Mouse (Mus musculus) lung, postnatal 0 days (tissue): Measurements from ENCODE around the gene Gcfc2. TPM values are rescaled to one million over a fixed set of nuclear protein-coding genes. Genes with fewer than 3 reads are reported as not detected.
A peak's percentile ranks its signal among the peaks of the same experiment; 100 is the strongest.

ENCODE experiments used
- ATAC-seq: fragments of 200-750 bp; cut with Nextera tagmentation; 2 replicates; pipeline ENCODE4 v1.8.0; 2017; ENCODE audit warnings: moderate library complexity
- DNase-seq: peaks from one replicate; pipeline ENCODE4 v3.0.0-alpha.2; 2016; ENCODE audit warnings: low spot score
- H3K27ac ChIP-seq: fragments of 300-500 bp; sonication (generic); 2 replicates; pipeline ENCODE4 v1.5.1; 2014; ENCODE audit warnings: antibody characterized with exemption, mild to moderate bottlenecking, low read length, mixed read lengths
- H3K27me3 ChIP-seq: fragments of 300-500 bp; sonication (generic); replicated peaks from 2 replicates; pipeline ENCODE4 v1.6.1; 2014; ENCODE audit warnings: low read length, mixed read lengths; ENCODE audit not compliant: insufficient read depth
- H3K36me3 ChIP-seq: fragments of 300-500 bp; sonication (generic); 2 replicates; pipeline ENCODE4 v1.6.1; 2014; ENCODE audit warnings: low read length, mixed read lengths; ENCODE audit not compliant: insufficient read depth
- H3K4me1 ChIP-seq: fragments of 300-500 bp; sonication (generic); 2 replicates; pipeline ENCODE4 v1.6.1; 2014; ENCODE audit warnings: antibody characterized with exemption, low read depth, low read length, mixed read lengths; ENCODE audit not compliant: insufficient read depth
- H3K4me2 ChIP-seq: fragments of 300-500 bp; sonication (generic); replicated peaks from 2 replicates; pipeline ENCODE4 v1.6.1; 2014; ENCODE audit warnings: low read depth, mild to moderate bottlenecking, low read length, moderate library complexity, mixed read lengths
- H3K4me3 ChIP-seq: fragments of 300-500 bp; sonication (generic); 2 replicates; pipeline ENCODE4 v1.5.1; 2014; ENCODE audit warnings: low read depth, low read length
- H3K9ac ChIP-seq: fragments of 300-500 bp; sonication (generic); replicated peaks from 2 replicates; pipeline ENCODE4 v1.6.1; 2014; ENCODE audit warnings: low read depth, mild to moderate bottlenecking
- H3K9me3 ChIP-seq: fragments of 300-500 bp; sonication (generic); 2 replicates; pipeline ENCODE4 v1.6.1; 2016; ENCODE audit warnings: low read length, mixed read lengths
- CTCF ChIP-seq: IDR thresholded peaks from 2 replicates; pipeline ENCODE4 v1.5.1; 2016; ENCODE audit warnings: antibody characterized with exemption, mild to moderate bottlenecking
- EP300 ChIP-seq: IDR thresholded peaks from 2 replicates; pipeline ENCODE4 v1.6.1; 2016; ENCODE audit warnings: antibody characterized with exemption, mild to moderate bottlenecking, control low read depth
- WGBS: fragments of 180-500 bp; shearing (Covaris S2); extraction: QIAGEN DNeasy Blood & Tissue Kit; methylation state at CpG from one replicate; pipeline ENCODE4 v1.1.7; 2014; 5-methylcytosine and 5-hydroxymethylcytosine counted together
- polyA plus RNA-seq: library from polyadenylated mRNA; unstranded; fragments of >200 nt; fragmentation: Nextera tagmentation; extraction: Ambion mirVana; gene quantifications from 2 replicates; pipeline ENCODE4 v1.2.1, GENCODE M21; 2015

The Gcfc2 gene
- polyA plus RNA-seq, 1 experiment from 2014 or later: 2.5 TPM

DNA sequence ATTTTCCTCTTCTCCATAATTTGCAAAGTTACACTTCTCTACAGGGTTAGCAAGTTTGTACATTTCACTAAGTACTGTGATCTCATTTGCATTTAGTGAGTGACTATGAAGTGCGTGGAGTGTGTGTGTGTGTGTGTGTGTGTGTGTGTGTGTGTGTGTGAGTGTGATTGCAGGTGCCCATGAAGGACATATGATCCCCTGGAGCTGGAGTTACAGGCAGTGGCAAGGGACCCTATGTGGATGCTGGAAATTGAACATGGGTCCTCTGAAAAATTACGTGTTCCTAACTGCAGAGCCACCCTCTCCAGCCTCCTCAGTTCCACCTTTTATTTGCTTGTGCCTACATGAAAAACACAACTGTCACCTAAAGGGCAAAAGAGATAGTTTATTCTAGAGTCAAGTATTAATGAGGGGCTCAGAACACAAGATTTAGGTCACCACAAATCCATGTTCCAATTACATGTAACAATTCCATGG lies 42.6 kb downstream of the Gcfc2 start:
- no peaks in the 10 kb centered on the region for H3K36me3 ChIP-seq
- H3K4me2 ChIP-seq: peak overlapping the region; percentile 75
- no peak for TF ChIP-seq EP300
- no peak for TF ChIP-seq CTCF
- no peak overlapping the region for H3K27ac ChIP-seq
- no peaks in the 10 kb centered on the region for H3K27me3 ChIP-seq
- ATAC-seq (peak; percentile 46), DNase-seq (no peak)
- H3K9me3 ChIP-seq: no peaks in the 10 kb centered on the region
- H3K4me1 ChIP-seq: no peaks in the 10 kb centered on the region
- 22% methylated on average over 2 of the region's 2 CpGs for WGBS
- no peak overlapping the region for H3K9ac ChIP-seq
- peak overlapping the region; percentile 88 for H3K4me3 ChIP-seq

DNA sequence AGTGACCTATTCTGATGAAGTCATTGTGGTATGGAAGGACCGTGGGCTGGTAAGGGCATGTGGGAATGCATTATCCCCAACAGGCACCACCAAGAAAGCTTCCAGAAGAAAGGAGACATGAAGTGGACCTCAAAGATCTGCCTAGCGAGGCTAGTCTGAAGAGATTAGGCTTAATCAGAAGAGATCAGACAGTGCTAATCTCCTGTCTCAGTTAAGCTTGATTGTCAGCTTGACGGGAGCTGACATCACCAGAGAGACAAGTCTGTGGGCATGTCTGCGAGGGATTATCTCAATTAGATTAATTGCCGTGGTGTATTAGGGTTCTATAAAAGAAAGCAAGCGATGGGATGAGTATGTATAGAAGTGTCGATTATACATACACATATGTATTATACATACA lies 47.7 kb downstream of the Gcfc2 start:
- Histone ChIP-seq H3K4me2 (no peak overlapping the region), H3K4me3 (no peak overlapping the region), H3K27ac (no peak overlapping the region), H3K27me3 (no peaks in the 10 kb centered on the region), H3K9me3 (no peaks in the 10 kb centered on the region), H3K4me1 (no peaks in the 10 kb centered on the region), H3K9ac (no peak overlapping the region), H3K36me3 (no peaks in the 10 kb centered on the region)
- DNase-seq (no peak), ATAC-seq (no peak)
- TF ChIP-seq EP300 (no peak), CTCF (no peak)
- 79% methylated on average over 7 of the region's 7 CpGs for WGBS

DNA sequence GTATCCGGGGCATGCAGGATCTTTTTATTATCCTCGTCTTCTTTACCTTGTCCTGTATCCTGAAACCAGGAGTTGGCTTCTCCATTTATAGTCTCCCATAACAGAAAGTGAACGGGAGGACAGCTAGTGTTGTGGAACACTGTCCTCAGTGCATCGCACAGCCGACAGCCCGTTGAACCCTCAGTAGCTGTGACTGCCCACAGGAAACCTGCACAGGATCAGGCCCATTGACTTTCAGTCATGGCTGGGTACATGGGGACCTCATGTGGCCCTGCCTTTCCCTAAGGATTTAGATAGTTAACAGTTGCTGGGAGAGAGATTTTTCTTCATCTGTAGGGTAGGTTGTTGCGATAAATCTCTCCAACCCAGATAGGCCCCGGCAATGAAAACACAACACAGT lies 49.1 kb downstream of the Gcfc2 start:
- Histone ChIP-seq H3K9ac (no peak overlapping the region), H3K36me3 (no peaks in the 10 kb centered on the region), H3K4me1 (no peaks in the 10 kb centered on the region), H3K27me3 (no peaks in the 10 kb centered on the region), H3K27ac (no peak overlapping the region), H3K9me3 (no peaks in the 10 kb centered on the region), H3K4me2 (no peak overlapping the region), H3K4me3 (no peak overlapping the region)
- 83% methylated on average over 8 of the region's 8 CpGs for WGBS
- DNase-seq (no peak), ATAC-seq (no peak)
- TF ChIP-seq EP300: no peak

DNA sequence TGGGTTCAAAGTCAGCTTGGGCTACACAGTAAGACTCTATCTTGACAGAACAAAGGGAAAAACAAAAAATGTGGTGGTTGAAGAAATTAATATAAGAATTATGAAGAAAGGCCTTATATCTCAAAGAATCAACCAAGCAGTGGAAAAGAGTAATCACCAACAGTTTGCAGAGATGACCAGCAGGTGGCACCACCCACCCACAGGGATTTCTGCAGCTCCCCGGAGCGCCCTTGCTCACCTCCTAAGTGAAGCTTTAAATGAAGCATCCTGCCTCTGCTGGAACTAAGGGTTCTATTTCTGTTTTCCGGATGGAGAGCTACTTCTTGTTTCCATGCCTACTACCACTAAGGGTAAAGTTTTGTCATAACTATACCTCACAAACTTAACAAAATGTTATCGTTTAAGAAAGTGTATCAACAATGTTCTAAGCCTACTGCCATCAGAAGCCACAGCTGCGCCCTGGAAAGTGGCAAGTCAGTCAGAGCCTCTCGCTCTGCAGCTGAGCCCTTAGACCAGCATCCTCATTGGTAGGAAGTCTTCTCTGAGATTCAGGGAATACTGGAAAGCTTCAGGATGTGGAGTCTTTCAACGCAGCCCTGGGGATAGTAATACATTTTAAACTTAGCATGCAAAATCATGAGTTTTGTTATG lies 52.6 kb downstream of the Gcfc2 start:
- no peak overlapping the region for H3K4me3 ChIP-seq
- H3K27ac ChIP-seq: no peak overlapping the region
- H3K27me3 ChIP-seq: no peaks in the 10 kb centered on the region
- WGBS: 30% methylated on average over 7 of the region's 7 CpGs
- H3K9ac ChIP-seq: no peak overlapping the region
- no peaks in the 10 kb centered on the region for H3K4me1 ChIP-seq
- ATAC-seq (peak; percentile 71), DNase-seq (peak; percentile 78)
- TF ChIP-seq CTCF: peak; percentile 92
- TF ChIP-seq EP300: no peak
- H3K9me3 ChIP-seq: no peaks in the 10 kb centered on the region
- H3K36me3 ChIP-seq: no peaks in the 10 kb centered on the region
- no peak overlapping the region for H3K4me2 ChIP-seq

DNA sequence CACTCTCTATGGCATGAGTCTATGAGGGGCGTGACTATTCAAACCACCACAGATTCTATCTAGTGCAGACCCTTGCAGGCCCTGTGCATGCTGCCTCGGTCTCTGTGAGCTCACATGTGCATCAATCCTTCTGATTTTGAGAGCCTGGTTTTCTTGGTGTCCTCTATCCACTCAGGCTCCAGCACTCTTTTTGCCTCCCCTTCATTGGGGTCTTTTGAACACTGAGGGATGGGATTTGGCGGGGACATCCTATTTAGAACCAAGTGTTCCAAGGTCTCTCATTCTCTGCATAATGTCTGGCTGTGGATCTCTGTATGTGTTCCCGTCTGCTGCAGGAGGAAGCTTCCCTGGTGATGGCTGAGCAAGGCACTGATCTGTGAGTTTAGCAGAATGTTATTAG lies 55.8 kb downstream of the Gcfc2 start:
- Histone ChIP-seq H3K36me3 (no peaks in the 10 kb centered on the region), H3K4me2 (no peak overlapping the region), H3K27ac (no peak overlapping the region), H3K9me3 (no peaks in the 10 kb centered on the region), H3K27me3 (no peaks in the 10 kb centered on the region), H3K9ac (no peak overlapping the region), H3K4me3 (no peak overlapping the region), H3K4me1 (no peaks in the 10 kb centered on the region)
- ATAC-seq: no peak
- TF ChIP-seq CTCF (no peak), EP300 (no peak)
- 78% methylated on average over 4 of the region's 4 CpGs for WGBS
- DNase-seq: no peak

DNA sequence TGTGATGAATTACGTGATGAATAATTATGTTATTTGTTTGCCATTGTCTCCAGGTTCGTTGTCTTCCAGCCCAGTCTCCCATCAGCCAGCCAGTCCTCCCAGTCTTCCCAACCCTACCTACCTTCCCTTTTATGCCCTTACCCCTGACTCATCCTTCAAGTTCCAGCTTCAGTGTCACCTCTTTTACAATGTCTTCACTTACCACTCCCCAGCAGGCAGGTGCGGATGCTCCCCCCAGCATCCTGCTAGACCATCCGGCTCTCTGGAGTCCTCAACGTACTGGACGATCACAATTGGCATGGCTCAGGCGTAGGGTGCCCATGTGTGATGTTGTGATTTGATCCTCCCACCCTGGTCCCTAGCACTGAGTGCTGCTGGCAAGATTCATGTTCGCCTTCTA lies 62.7 kb downstream of the Gcfc2 start:
- Histone ChIP-seq H3K36me3 (no peaks in the 10 kb centered on the region), H3K27ac (no peak overlapping the region), H3K27me3 (no peaks in the 10 kb centered on the region), H3K4me3 (no peak overlapping the region), H3K4me1 (0 out of 2 replicates have a peak, but pooled peaks cover 2% of the 10 kb centered on the region), H3K4me2 (no peak overlapping the region), H3K9me3 (no peaks in the 10 kb centered on the region), H3K9ac (no peak overlapping the region)
- no peak for ATAC-seq
- DNase-seq: no peak
- WGBS: 86% methylated on average over 8 of the region's 8 CpGs
- TF ChIP-seq CTCF (no peak), EP300 (no peak)
